Mouse (Mus musculus) kidney, embryonic 16.5 days (tissue): ENCODE results near the gene Zfp277. TPM values are rescaled to one million over a fixed set of nuclear protein-coding genes. Genes with fewer than 3 reads are reported as not detected.

Source experiments
- ATAC-seq: fragments of 200-750 bp; cut with Nextera tagmentation; 2 replicates; pipeline ENCODE4 v1.8.0; 2017; ENCODE audit warnings: moderate TSS enrichment; ENCODE audit not compliant: low FRiP score, low TSS enrichment
- H3K27ac ChIP-seq: fragments of 300-500 bp; sonication (generic); 2 replicates; pipeline ENCODE4 v1.5.1; 2014; ENCODE audit warnings: low read length
- H3K27me3 ChIP-seq: fragments of 300-500 bp; sonication (generic); 2 replicates; pipeline ENCODE4 v1.6.1; 2014; ENCODE audit warnings: low read length, control low read depth, mixed read lengths; ENCODE audit not compliant: insufficient read depth
- H3K36me3 ChIP-seq: fragments of 300-500 bp; sonication (generic); 2 replicates; pipeline ENCODE4 v1.6.1; 2014; ENCODE audit warnings: low read length, control low read depth, mixed read lengths; ENCODE audit not compliant: insufficient read depth
- H3K4me1 ChIP-seq: fragments of 300-500 bp; sonication (generic); 2 replicates; pipeline ENCODE4 v1.6.1; 2014; ENCODE audit warnings: low read length, control low read depth, mixed read lengths; ENCODE audit not compliant: insufficient read depth
- H3K4me2 ChIP-seq: fragments of 300-500 bp; sonication (generic); replicated peaks from 2 replicates; pipeline ENCODE4 v1.6.1; 2014; ENCODE audit warnings: low read depth, low read length
- H3K4me3 ChIP-seq: fragments of 300-500 bp; sonication (generic); 2 replicates; pipeline ENCODE4 v1.5.1; 2014; ENCODE audit warnings: mild to moderate bottlenecking, low read length
- H3K9ac ChIP-seq: fragments of 300-500 bp; sonication (generic); replicated peaks from 2 replicates; pipeline ENCODE4 v1.6.1; 2014; ENCODE audit warnings: low read length
- H3K9me3 ChIP-seq: fragments of 300-500 bp; sonication (generic); 2 replicates; pipeline ENCODE4 v1.6.1; 2016; ENCODE audit warnings: low read length, control low read depth
- whole genome bisulfite sequencing: fragments of 180-500 bp; shearing (Covaris S2); extraction: QIAGEN DNeasy Blood & Tissue Kit; methylation state at CpG from one replicate; pipeline ENCODE4 v1.1.7; 2014; 5-methylcytosine and 5-hydroxymethylcytosine counted together
- polyA plus RNA-seq: library from polyadenylated mRNA; unstranded; fragments of >200 nt; fragmentation: Nextera tagmentation; extraction: Ambion mirVana; gene quantifications from 2 replicates; pipeline ENCODE4 v1.2.1, GENCODE M21; 2015

The Zfp277 gene
- polyA plus RNA-seq, 1 experiment from 2014 or later = 42.4 TPM

- under 1% methylated on average over 16 of the region's 16 CpGs for WGBS
- Histone ChIP-seq H3K9me3 (no peaks in the 10 kb centered on the region), H3K27ac (peak overlapping the region; percentile 63), H3K9ac (peak overlapping the region; percentile 82), H3K4me3 (peak overlapping the region; percentile 93), H3K4me2 (peak overlapping the region; percentile 83), H3K36me3 (no peaks in the 10 kb centered on the region), H3K4me1 (peaks cover 36% of the 10 kb centered on the region), H3K27me3 (no peaks in the 10 kb centered on the region)
- ATAC-seq = peak; percentile 19; the same call in 1 of the 2 replicates
These were observed 496 bp downstream of the Zfp277 start for GRCm38 (mm10) chr12:40445206-40445605.

GRCm38 (mm10) chr12:40438049-40438448, 7.7 kb downstream of the Zfp277 start:
- no peaks in the 10 kb centered on the region for H3K9me3 ChIP-seq
- peak; percentile 77 for ATAC-seq
- H3K4me1 ChIP-seq = peaks cover 18% of the 10 kb centered on the region
- no peaks in the 10 kb centered on the region for H3K27me3 ChIP-seq
- H3K4me3 ChIP-seq = no peak overlapping the region
- H3K36me3 ChIP-seq = no peaks in the 10 kb centered on the region
- 0 out of 2 replicates have a peak overlapping the region, but pooled peaks have one; percentile 40 for H3K27ac ChIP-seq
- 30% methylated on average over 2 of the region's 2 CpGs for WGBS
- H3K9ac ChIP-seq = no peak overlapping the region
- no peak overlapping the region for H3K4me2 ChIP-seq

GRCm38 (mm10) chr12:40434101-40434500, 11.6 kb downstream of the Zfp277 start:
- ATAC-seq = no peak
- no peak overlapping the region for H3K4me3 ChIP-seq
- no peak overlapping the region for H3K4me2 ChIP-seq
- H3K4me1 ChIP-seq = peaks cover 27% of the 10 kb centered on the region
- H3K9ac ChIP-seq = no peak overlapping the region
- no peak overlapping the region for H3K27ac ChIP-seq
- no peaks in the 10 kb centered on the region for H3K9me3 ChIP-seq
- WGBS = 61% methylated on average over 3 of the region's 3 CpGs
- no peaks in the 10 kb centered on the region for H3K36me3 ChIP-seq
- no peaks in the 10 kb centered on the region for H3K27me3 ChIP-seq

GRCm38 (mm10) chr12:40431075-40431474, 14.6 kb downstream of the Zfp277 start:
- Histone ChIP-seq H3K4me2 (no peak overlapping the region), H3K27me3 (no peaks in the 10 kb centered on the region), H3K9me3 (no peaks in the 10 kb centered on the region), H3K36me3 (no peaks in the 10 kb centered on the region), H3K4me3 (no peak overlapping the region), H3K9ac (no peak overlapping the region), H3K27ac (peak overlapping the region; percentile 44; the same call in 1 of the 2 replicates), H3K4me1 (peaks cover 17% of the 10 kb centered on the region)
- 75% methylated on average over 5 of the region's 5 CpGs for WGBS
- ATAC-seq = no peak

- WGBS = 48% methylated on average over 3 of the region's 3 CpGs
- Histone ChIP-seq H3K4me2 (no peak overlapping the region), H3K4me1 (peaks cover 17% of the 10 kb centered on the region), H3K36me3 (no peaks in the 10 kb centered on the region), H3K4me3 (no peak overlapping the region), H3K27ac (peak overlapping the region; percentile 52; the same call in 1 of the 2 replicates), H3K9ac (no peak overlapping the region), H3K9me3 (no peaks in the 10 kb centered on the region), H3K27me3 (no peaks in the 10 kb centered on the region)
- 0 out of 2 replicates have a peak, but pooled peaks have one; percentile 67 for ATAC-seq
These were observed 15.7 kb downstream of the Zfp277 start for GRCm38 (mm10) chr12:40429976-40430375.

GRCm38 (mm10) chr12:40427606-40428005, 18.1 kb downstream of the Zfp277 start:
- Histone ChIP-seq H3K4me2 (no peak overlapping the region), H3K4me1 (peaks cover 17% of the 10 kb centered on the region), H3K9ac (no peak overlapping the region), H3K27ac (no peak overlapping the region), H3K36me3 (no peaks in the 10 kb centered on the region), H3K27me3 (no peaks in the 10 kb centered on the region), H3K4me3 (no peak overlapping the region), H3K9me3 (no peaks in the 10 kb centered on the region)
- 0 out of 2 replicates have a peak, but pooled peaks have one; percentile 46 for ATAC-seq
- WGBS = 66% methylated on average over 10 of the region's 10 CpGs

- no peak for ATAC-seq
- Histone ChIP-seq H3K4me3 (no peak overlapping the region), H3K27ac (no peak overlapping the region), H3K4me1 (peaks cover under 1% of the 10 kb centered on the region), H3K9ac (no peak overlapping the region), H3K9me3 (no peaks in the 10 kb centered on the region), H3K4me2 (no peak overlapping the region), H3K36me3 (no peaks in the 10 kb centered on the region), H3K27me3 (no peaks in the 10 kb centered on the region)
- 97% methylated on average over 1 of the region's 1 CpGs for WGBS
These were observed 20.7 kb downstream of the Zfp277 start for GRCm38 (mm10) chr12:40424991-40425390.

- Histone ChIP-seq H3K36me3 (no peaks in the 10 kb centered on the region), H3K27ac (no peak overlapping the region), H3K9me3 (no peaks in the 10 kb centered on the region), H3K27me3 (no peaks in the 10 kb centered on the region), H3K4me1 (no peaks in the 10 kb centered on the region), H3K9ac (no peak overlapping the region), H3K4me3 (no peak overlapping the region), H3K4me2 (no peak overlapping the region)
- ATAC-seq = no peak
- WGBS = 86% methylated on average over 4 of the region's 4 CpGs
These were observed 28.4 kb downstream of the Zfp277 start for GRCm38 (mm10) chr12:40417257-40417656.

- no peaks in the 10 kb centered on the region for H3K4me1 ChIP-seq
- H3K27ac ChIP-seq = no peak overlapping the region
- WGBS = 69% methylated on average over 8 of the region's 8 CpGs
- no peaks in the 10 kb centered on the region for H3K27me3 ChIP-seq
- H3K9ac ChIP-seq = no peak overlapping the region
- H3K4me3 ChIP-seq = no peak overlapping the region
- H3K4me2 ChIP-seq = no peak overlapping the region
- no peaks in the 10 kb centered on the region for H3K36me3 ChIP-seq
- no peak for ATAC-seq
- H3K9me3 ChIP-seq = no peaks in the 10 kb centered on the region
These were observed 30.3 kb downstream of the Zfp277 start for GRCm38 (mm10) chr12:40415312-40415925.

- no peak overlapping the region for H3K27ac ChIP-seq
- no peak overlapping the region for H3K4me2 ChIP-seq
- WGBS = 78% methylated on average over 5 of the region's 5 CpGs
- H3K9me3 ChIP-seq = no peaks in the 10 kb centered on the region
- ATAC-seq = no peak
- H3K4me1 ChIP-seq = no peaks in the 10 kb centered on the region
- H3K27me3 ChIP-seq = no peaks in the 10 kb centered on the region
- peaks cover under 1% of the 10 kb centered on the region for H3K36me3 ChIP-seq
- no peak overlapping the region for H3K4me3 ChIP-seq
- H3K9ac ChIP-seq = no peak overlapping the region
These were observed 30.9 kb downstream of the Zfp277 start for GRCm38 (mm10) chr12:40414682-40415311.
